ENCODE assay signal across 10 mouse cellular contexts in the genomic region with DNA sequence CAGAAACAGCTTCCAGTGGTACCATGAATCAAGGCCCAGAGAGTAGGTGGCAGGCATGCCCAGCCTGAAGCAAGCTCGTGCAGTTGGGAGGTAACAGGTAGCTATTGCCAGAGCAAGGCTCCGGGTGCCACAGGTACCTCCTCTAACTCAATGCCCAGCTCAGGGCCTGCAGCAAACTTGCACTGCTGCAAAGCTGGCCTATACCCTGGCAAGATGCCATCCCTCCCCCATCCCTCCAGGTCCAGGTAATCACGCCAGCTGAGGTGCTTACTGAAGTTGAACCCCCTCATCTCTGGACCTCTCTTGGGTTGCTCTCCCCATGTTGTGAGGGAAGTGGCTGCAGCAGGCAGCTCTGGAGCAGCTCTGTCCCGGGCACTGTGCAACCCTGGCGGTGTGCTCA. TPM values are rescaled to one million over a fixed set of nuclear protein-coding genes. Genes with fewer than 3 reads are reported as not detected.
DNase-seq lines count a peak whose midpoint lies in the region; ATAC-seq and TF ChIP-seq lines count a peak whose summit lies in the region.
"Had no signal": no experiment of that assay in that cellular context is flagged by ENCODE, and none has a peak within 500 bp of the region (broad histone marks: within the 10 kb centered on the region; RNA-seq: fewer than 3 reads in every experiment).

No protein-coding gene starts in this region.

- peaks cover 60% of the 10 kb centered on the region for H3K4me1 ChIP-seq in heart, embryonic 16.5 days (ENCODE audit: control insufficient read depth, insufficient read depth, low read length)
- H3K4me1 ChIP-seq in bone marrow macrophage, adult 2 months (ENCODE audit: control insufficient read depth, insufficient read depth, low read length), result peaks cover 50% of the 10 kb centered on the region
- H3K4me1 ChIP-seq in embryonic facial prominence, embryonic 11.5 days (ENCODE audit: control insufficient read depth, insufficient read depth, low read length), result peaks cover 16% of the 10 kb centered on the region
- H3K4me1 ChIP-seq in kidney, postnatal 0 days (replicated peaks; ENCODE audit: insufficient read depth, low read length), result peaks cover 35% of the 10 kb centered on the region

- peak overlapping the region; percentile 70 for H3K27ac ChIP-seq in heart, embryonic 16.5 days (ENCODE audit: low read length)
- H3K27ac ChIP-seq in bone marrow macrophage, adult 2 months (ENCODE audit: insufficient read depth, low read depth, low read length), result peak overlapping the region; percentile 80
- no peak overlapping the region for H3K27ac ChIP-seq in embryonic facial prominence, embryonic 11.5 days (replicated peaks; ENCODE audit: low read depth, low read length)
- H3K27ac ChIP-seq in kidney, postnatal 0 days, result peak overlapping the region; percentile 62

- H3K36me3 ChIP-seq in heart, embryonic 16.5 days (ENCODE audit: control insufficient read depth, insufficient read depth), result no peaks in the 10 kb centered on the region
- H3K36me3 ChIP-seq in embryonic facial prominence, embryonic 11.5 days (replicated peaks; ENCODE audit: control insufficient read depth, insufficient read depth, low read depth, low read length), result no peaks in the 10 kb centered on the region
- H3K36me3 ChIP-seq in kidney, postnatal 0 days (ENCODE audit: insufficient read depth, low read length), result no peaks in the 10 kb centered on the region

- TF ChIP-seq POLR2A in bone marrow macrophage, adult 2 months (IDR thresholded peaks at IDR 0.05; ENCODE audit: borderline replicate concordance, low read depth, low read length), result no peak

- 76% methylated on average over 5 of the region's 5 CpGs for WGBS in heart, embryonic 16.5 days
- 76% methylated on average over 5 of the region's 5 CpGs for WGBS in embryonic facial prominence, embryonic 11.5 days
- WGBS in kidney, postnatal 0 days, result 63% methylated on average over 5 of the region's 5 CpGs

- H3K9me3 ChIP-seq in heart, embryonic 16.5 days (replicated peaks; ENCODE audit: control insufficient read depth, low read length), result no peaks in the 10 kb centered on the region
- H3K9me3 ChIP-seq in embryonic facial prominence, embryonic 11.5 days (replicated peaks; ENCODE audit: control insufficient read depth, low read length), result no peaks in the 10 kb centered on the region
- no peaks in the 10 kb centered on the region for H3K9me3 ChIP-seq in kidney, postnatal 0 days (replicated peaks; ENCODE audit: low read length)

- H3K27me3 ChIP-seq in heart, embryonic 16.5 days (ENCODE audit: control insufficient read depth, insufficient read depth, low read length), result no peaks in the 10 kb centered on the region
- no peaks in the 10 kb centered on the region for H3K27me3 ChIP-seq in embryonic facial prominence, embryonic 11.5 days (ENCODE audit: control insufficient read depth, insufficient read depth, low read length)
- H3K27me3 ChIP-seq in kidney, postnatal 0 days (ENCODE audit: insufficient read depth, low read length), result no peaks in the 10 kb centered on the region

- DNase-seq in heart, adult 8-10 months (ENCODE audit: low spot score), result no peak
- DNase-seq in embryonic facial prominence, embryonic 11.5 days (ENCODE audit: low spot score), result no peak
- no peak for DNase-seq in kidney, postnatal 0 days (ENCODE audit: low spot score)
- no peak for DNase-seq in ovary, postnatal 14 days (ENCODE audit: low spot score)
- DNase-seq in adrenal gland, postnatal 4 days (ENCODE audit: low spot score in 2 of 2), result no peak
- no peak for DNase-seq in thymus, postnatal 0 days (ENCODE audit: low spot score)

- H3K4me2 ChIP-seq in heart, embryonic 16.5 days (ENCODE audit: low read depth, low read length), result no peak overlapping the region
- H3K4me2 ChIP-seq in embryonic facial prominence, embryonic 11.5 days (ENCODE audit: low read depth, low read length), result no peak overlapping the region
- H3K4me2 ChIP-seq in kidney, postnatal 0 days (ENCODE audit: low read length), result no peak overlapping the region

- ATAC-seq in heart, embryonic 16.5 days (replicated peaks; ENCODE audit: extremely low read depth, insufficient read depth, low FRiP score), result no peak
- no peak for ATAC-seq in embryonic facial prominence, embryonic 11.5 days (replicated peaks; ENCODE audit: insufficient number of reproducible peaks, low FRiP score, low TSS enrichment, low read depth)
- ATAC-seq in kidney, postnatal 0 days (replicated peaks; ENCODE audit: low FRiP score, low read depth), result no peak
- ATAC-seq: midbrain, embryonic 16.5 days had no signal

- TF ChIP-seq CTCF in bone marrow macrophage, adult 2 months (IDR thresholded peaks at IDR 0.05; ENCODE audit: low read depth, low read length), result no peak
- no peak for TF ChIP-seq CTCF in kidney, postnatal 0 days (IDR thresholded peaks at IDR 0.05; ENCODE audit: low read depth)

- H3K4me3 ChIP-seq in heart, embryonic 16.5 days (ENCODE audit: low read length), result no peak overlapping the region
- no peak overlapping the region for H3K4me3 ChIP-seq in bone marrow macrophage, adult 2 months (ENCODE audit: insufficient read depth, low read length)
- no peak overlapping the region for H3K4me3 ChIP-seq in embryonic facial prominence, embryonic 11.5 days (ENCODE audit: low read depth, low read length)
- no peak overlapping the region for H3K4me3 ChIP-seq in kidney, postnatal 0 days (replicated peaks; ENCODE audit: low read depth, low read length)

- H3K9ac ChIP-seq in heart, embryonic 16.5 days (ENCODE audit: low read length), result peak overlapping the region; percentile 45
- H3K9ac ChIP-seq in embryonic facial prominence, embryonic 11.5 days (replicated peaks; ENCODE audit: low read length), result peak overlapping the region; percentile 6; the same call in 1 of the 2 replicates
- H3K9ac ChIP-seq in kidney, postnatal 0 days (ENCODE audit: low read depth, low read length), result peak overlapping the region; percentile 35; the same call in 1 of the 2 replicates

RNA-seq across cellular contexts. Expression of gene Lhpp, which starts 48.2 kb away (rescaled TPM):
- 23.7 and 25.1 TPM in 2 replicates for polyA plus RNA-seq in heart, embryonic 16.5 days (2015; fragmentation: Nextera tagmentation; extraction: Ambion mirVana)
- 10 to 100 TPM; 14.4 to 18.0 (median 16.6) TPM for total RNA-seq in heart, adult 8-10 months (2022)
- polyA plus RNA-seq in bone marrow macrophage, adult 2 months (2012; ENCODE audit: insufficient read depth, insufficient read length, missing spikeins), result 14.3 and 14.8 TPM in 2 replicates
- 15.5 and 16.3 TPM in 2 replicates for polyA plus RNA-seq in embryonic facial prominence, embryonic 11.5 days (2014; fragmentation: Nextera tagmentation; extraction: Ambion mirVana)
- 16.5 and 16.8 TPM in 2 replicates for polyA plus RNA-seq in kidney, postnatal 0 days (2015; fragmentation: Nextera tagmentation; extraction: Ambion mirVana)
- total RNA-seq in adrenal gland, postnatal 4 days (2021), result 10 to 100 TPM; 18.7 to 18.9 TPM
- 7.5 and 8.8 TPM in 2 replicates for polyA plus RNA-seq in thymus, postnatal 0 days (2015; fragmentation: Nextera tagmentation; extraction: Ambion mirVana)

RNA-seq across cellular contexts. Expression of gene Nkx1-2, which starts 59.3 kb away (rescaled TPM):
- not detected in 2 replicates for polyA plus RNA-seq in heart, embryonic 16.5 days (2015; fragmentation: Nextera tagmentation; extraction: Ambion mirVana)
- not detected for total RNA-seq in heart, adult 8-10 months (2022)
- polyA plus RNA-seq in bone marrow macrophage, adult 2 months (2012; ENCODE audit: insufficient read depth, insufficient read length, missing spikeins), result not detected in 2 replicates
- polyA plus RNA-seq in embryonic facial prominence, embryonic 11.5 days (2014; fragmentation: Nextera tagmentation; extraction: Ambion mirVana), result 0.81 TPM in 1 of 2 replicates, not detected in the other
- 0.05 and 0.07 TPM in 2 replicates for polyA plus RNA-seq in kidney, postnatal 0 days (2015; fragmentation: Nextera tagmentation; extraction: Ambion mirVana)
- not detected for total RNA-seq in adrenal gland, postnatal 4 days (2021)
- 0.05 TPM in 1 of 2 replicates, not detected in the other for polyA plus RNA-seq in thymus, postnatal 0 days (2015; fragmentation: Nextera tagmentation; extraction: Ambion mirVana)
- total RNA-seq: adrenal gland, adult 18-20 months had no signal
